Mouse (Mus musculus): ENCODE data around the gene Trpm3. TPM values are rescaled to one million over a fixed set of nuclear protein-coding genes. Genes with fewer than 3 reads are reported as not detected.

Gene Trpm3
- 27.8 TPM for polyA plus RNA-seq (2015; fragmentation: Illumina TruSeq; extraction: RNeasy Lipid Tissue Mini Kit (QIAGEN cat#74804); ENCODE audit: low read depth, low replicate concordance)

DNA sequence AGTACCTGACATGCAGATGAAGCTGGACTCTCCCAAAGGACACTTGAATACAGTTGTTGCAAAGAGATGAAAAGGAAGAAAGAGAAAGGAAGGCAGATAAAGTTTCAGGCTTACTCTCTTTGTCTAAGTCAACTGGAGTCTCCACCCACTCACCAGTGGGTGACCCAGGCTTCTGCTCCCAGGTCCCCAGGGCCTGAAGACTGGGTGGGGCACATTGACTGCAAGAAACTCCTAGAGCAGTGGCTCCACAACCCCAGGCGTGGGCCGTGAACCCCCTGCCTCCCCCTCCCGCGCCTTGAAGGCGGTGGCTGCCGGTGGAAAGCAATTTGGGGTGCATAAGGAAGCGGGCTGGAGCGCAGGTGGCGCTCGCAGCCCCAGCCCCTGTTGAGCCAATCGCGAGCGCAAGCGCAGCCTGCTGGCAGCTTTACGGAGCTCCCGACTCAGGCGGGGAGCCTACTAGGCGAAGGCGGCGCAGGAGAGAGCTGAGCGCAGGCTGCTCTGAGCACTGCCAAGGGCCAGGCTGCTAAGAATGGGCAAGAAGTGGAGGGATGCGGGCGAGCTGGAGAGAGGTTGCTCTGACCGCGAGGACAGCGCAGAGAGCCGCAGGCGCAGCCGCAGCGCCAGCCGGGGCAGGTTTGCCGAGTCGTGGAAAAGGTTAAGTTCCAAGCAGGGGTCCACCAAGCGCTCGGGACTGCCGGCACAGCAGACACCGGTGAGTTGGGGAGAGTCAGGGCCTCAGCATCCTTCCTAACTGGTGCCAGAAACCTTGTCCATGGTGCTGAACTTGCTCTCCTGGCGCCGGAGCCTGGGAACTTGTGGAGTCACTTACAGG, at the start of gene Trpm3:
TSS of gene Trpm3 (plus strand) at position 457 of the 832 bp plus-strand sequence.

